Mouse (Mus musculus): ENCODE measurements around the gene 4921536K21Rik.

DNA sequence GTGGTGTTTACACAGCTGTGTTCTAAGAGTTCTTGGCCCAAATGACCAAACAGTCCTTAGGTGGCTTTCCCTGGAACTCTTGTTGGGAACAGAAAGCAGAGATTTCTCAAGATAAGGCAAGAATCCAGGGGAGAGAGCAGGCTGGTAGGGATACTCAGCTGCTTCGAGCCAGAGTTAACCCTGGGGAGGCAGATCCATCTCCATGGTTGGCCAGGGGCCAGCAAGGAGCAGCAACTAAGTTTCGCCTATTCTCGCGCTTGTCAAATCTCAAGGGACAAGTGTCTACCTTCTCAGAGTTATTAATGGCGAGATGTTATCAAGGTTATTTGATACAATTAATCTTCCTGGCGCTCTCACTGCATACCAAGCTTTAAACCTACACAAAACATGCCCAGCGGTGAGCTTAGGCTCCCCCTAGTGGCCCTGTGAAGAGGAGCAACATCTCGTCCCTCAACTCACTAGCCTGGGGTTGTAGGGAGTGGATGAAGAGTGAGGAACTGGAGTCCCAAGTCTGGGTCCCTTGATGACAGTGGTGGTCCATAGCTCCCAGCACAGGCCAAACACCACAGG is 26.5 kb upstream of the 4921536K21Rik start:
- peak; percentile 81 for TF ChIP-seq CTCF (IDR thresholded peaks at IDR 0.05; ENCODE audit: low read depth)
- TF ChIP-seq EP300 (IDR thresholded peaks at IDR 0.05; ENCODE audit: low read depth), result no peak
